Mouse (Mus musculus) heart, postnatal 0 days (tissue): ENCODE measurements around the gene Klhl1.

ENCODE experiments used
- CTCF ChIP-seq: IDR thresholded peaks from 2 replicates; pipeline ENCODE4 v1.5.1; 2016; ENCODE audit warnings: antibody characterized with exemption, control low read depth, low read depth
- EP300 ChIP-seq: IDR thresholded peaks from 2 replicates; pipeline ENCODE4 v1.6.1; 2016; ENCODE audit warnings: antibody characterized with exemption, low read depth

- no peak for TF ChIP-seq CTCF
- TF ChIP-seq EP300 = no peak
These were observed 57.1 kb downstream of the Klhl1 start for GRCm38 (mm10) chr14:96461756-96462155.
